Mouse (Mus musculus) bone marrow macrophage, adult 2 months (primary cell): ENCODE data around the gene Entpd1.

Source experiments
- CTCF ChIP-seq: IDR thresholded peaks from 2 replicates; pipeline ENCODE4 v1.5.1; 2012; ENCODE audit warnings: low read depth, mild to moderate bottlenecking, low read length, moderate library complexity
- POLR2A ChIP-seq: IDR thresholded peaks from 2 replicates; pipeline ENCODE4 v1.6.1; 2012; ENCODE audit warnings: mild to moderate bottlenecking, low read depth, low read length, borderline replicate concordance

DNA sequence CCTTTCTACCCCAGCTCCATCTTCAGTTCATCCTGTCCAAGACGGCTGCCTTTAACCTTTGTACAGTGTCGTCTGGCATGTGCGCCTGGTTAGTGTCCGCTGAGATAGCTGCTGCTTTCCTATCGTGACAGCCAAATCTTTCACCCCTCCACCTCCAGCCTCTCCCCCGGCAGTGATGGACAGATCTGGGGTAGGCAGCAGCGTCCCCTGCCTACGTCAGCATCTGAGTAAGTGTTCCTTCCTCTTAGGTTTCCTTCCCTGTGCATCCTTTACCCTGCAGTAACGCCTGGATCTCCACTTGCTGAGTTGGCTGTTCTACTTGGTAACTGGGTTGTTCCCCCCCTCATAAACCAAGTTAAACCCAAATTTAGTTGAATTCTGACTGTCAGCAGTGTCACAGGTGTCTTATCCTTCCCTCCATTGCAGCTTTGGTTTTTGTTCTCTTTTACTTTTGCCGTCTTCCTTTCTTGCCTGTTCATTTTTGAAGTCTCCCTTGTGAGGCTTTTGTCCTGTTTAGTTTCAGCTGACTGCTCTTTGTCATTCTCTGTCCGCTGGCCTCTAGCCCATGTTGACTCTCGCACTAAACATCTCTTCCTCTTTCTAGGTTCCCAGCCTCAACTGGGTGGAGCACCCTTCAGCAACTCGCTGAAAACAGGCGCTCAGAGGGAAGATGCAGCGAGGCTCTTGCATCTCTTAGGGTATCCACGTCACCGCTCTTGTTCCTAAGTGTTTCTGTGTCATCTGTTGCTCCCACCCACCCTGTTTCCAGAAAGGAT is 66.6 kb downstream of the Entpd1 start:
- no peak for TF ChIP-seq POLR2A
- no peak for TF ChIP-seq CTCF
